Mouse (Mus musculus) ES-Bruce4 (cell line): Measurements from ENCODE around the gene Fosl1.

Source experiments
- CTCF ChIP-seq: IDR thresholded peaks from one replicate; pipeline ENCODE4 v1.8.1; 2011; ENCODE audit warnings: low read depth, low read length
- EP300 ChIP-seq: IDR thresholded peaks from 2 replicates; pipeline ENCODE4 v1.6.1; 2011; ENCODE audit warnings: low read depth, low read length; ENCODE audit not compliant: insufficient read depth
- POLR2A ChIP-seq: IDR thresholded peaks from one replicate; pipeline ENCODE4 v1.8.1; 2011; ENCODE audit warnings: low read length; ENCODE audit not compliant: insufficient read depth

- no peak for TF ChIP-seq CTCF
- no peak for TF ChIP-seq POLR2A
- no peak for TF ChIP-seq EP300
Measured at GRCm38 (mm10) chr19:5503687-5504086, 56.3 kb downstream of the Fosl1 start, which contains the start of gene 1700020D05Rik.
